Mouse (Mus musculus) kidney, adult 2 months (tissue): ENCODE measurements around the gene Snai3.

Experiments
- CTCF ChIP-seq: fragments of 200-500 bp; conservative IDR thresholded peaks from 2 replicates; pipeline ENCODE4 v1.5.1; 2011; ENCODE audit warnings: low read depth, mild to moderate bottlenecking, control low read depth, low read length, moderate library complexity, mixed read lengths; ENCODE audit not compliant: insufficient read depth, insufficient read length
- POLR2A ChIP-seq: fragments of 200-500 bp; IDR thresholded peaks from one replicate; pipeline ENCODE4 v1.6.1; 2011; ENCODE audit warnings: low read depth, low read length, control low read depth

DNA sequence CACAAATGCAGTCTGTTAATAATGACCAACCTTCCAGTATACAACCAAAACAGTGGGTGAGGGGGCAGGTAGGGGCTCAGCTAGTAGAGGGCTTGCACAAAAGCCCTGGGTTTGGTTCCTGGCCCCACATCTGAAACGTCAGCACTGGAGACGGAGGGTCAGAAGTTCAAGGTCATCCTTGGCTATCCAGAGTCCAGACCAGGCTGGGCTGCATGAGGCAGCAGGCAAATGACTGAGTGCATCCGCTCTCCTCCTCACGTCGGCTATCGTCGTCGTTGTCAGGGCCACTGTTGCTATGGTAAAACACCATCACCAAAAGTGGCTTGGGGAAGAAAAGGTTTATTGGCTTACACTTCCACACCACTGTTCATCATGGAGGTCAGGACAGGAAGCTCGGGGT lies 46.2 kb downstream of the Snai3 start:
- TF ChIP-seq CTCF (no peak), POLR2A (no peak)
